Mouse (Mus musculus): Measurements from ENCODE around the gene Pan3. TPM values are rescaled to one million over a fixed set of nuclear protein-coding genes. Genes with fewer than 3 reads are reported as not detected.

Gene Pan3
- polyA plus RNA-seq, 1 experiment from 2014 or later: 68.1 TPM

DNA sequence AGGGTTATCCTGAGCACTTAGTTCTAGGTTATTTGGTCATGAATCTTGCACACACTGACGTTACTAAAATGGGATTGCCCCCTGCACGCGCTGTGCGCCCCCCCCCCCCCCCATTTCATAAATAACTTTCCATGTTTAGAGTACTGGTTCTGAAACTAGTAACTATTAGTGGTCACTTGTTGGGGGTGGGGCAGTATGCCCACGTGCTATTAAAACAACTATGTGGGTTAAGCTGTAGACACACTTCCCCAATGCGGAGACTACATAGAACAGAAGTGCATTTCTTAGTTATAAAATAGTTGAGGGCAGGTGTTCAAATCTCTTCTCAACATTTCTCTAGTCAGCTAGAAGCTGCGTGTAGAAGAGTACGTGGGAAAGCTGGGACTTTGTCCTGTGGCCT lies 63.7 kb downstream of the Pan3 start:
- Histone ChIP-seq H3K4me2 (no peak overlapping the region), H3K9me3 (replicated peaks) (no peaks in the 10 kb centered on the region), H3K4me1 (0 out of 2 replicates have a peak, but pooled peaks cover 3% of the 10 kb centered on the region), H3K27ac (no peak overlapping the region), H3K4me3 (no peak overlapping the region), H3K36me3 (ENCODE audit: poor library complexity, severe bottlenecking) (peaks cover 3% of the 10 kb centered on the region; the same call in 1 of the 2 replicates), H3K27me3 (no peaks in the 10 kb centered on the region), H3K9ac (no peak overlapping the region)
- 91% methylated on average over 8 of the region's 8 CpGs for WGBS
- ATAC-seq: no peak

DNA sequence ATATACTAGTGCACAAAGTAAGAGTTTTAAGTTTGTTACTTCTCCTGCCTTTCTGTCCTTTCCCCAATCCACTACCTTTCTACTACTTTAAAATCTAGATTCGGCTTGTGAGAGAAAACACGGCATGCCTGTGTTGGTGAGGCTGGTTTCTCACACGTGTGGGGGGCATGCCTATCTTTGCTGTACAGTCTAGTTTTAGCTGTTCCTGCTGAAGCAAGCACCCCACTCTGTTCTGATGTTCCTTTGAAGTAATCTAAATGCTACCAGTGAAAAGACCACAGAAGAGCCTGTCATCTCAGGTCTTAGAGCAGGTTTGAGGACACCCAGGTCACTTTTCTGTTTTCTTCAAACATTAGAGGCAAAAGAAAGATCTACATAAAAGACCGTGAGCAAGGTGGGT lies 64.4 kb downstream of the Pan3 start:
- Histone ChIP-seq H3K27me3 (no peaks in the 10 kb centered on the region), H3K4me1 (0 out of 2 replicates have a peak, but pooled peaks cover 3% of the 10 kb centered on the region), H3K9ac (no peak overlapping the region), H3K4me2 (no peak overlapping the region), H3K9me3 (replicated peaks) (no peaks in the 10 kb centered on the region), H3K27ac (no peak overlapping the region), H3K36me3 (ENCODE audit: poor library complexity, severe bottlenecking) (no peaks in the 10 kb centered on the region), H3K4me3 (no peak overlapping the region)
- WGBS: 94% methylated on average over 4 of the region's 4 CpGs
- no peak for ATAC-seq

- H3K9ac ChIP-seq: no peak overlapping the region
- H3K4me2 ChIP-seq: no peak overlapping the region
- WGBS: 92% methylated on average over 10 of the region's 10 CpGs
- H3K27ac ChIP-seq: no peak overlapping the region
- no peak overlapping the region for H3K4me3 ChIP-seq
- 0 out of 2 replicates have a peak, but pooled peaks cover 3% of the 10 kb centered on the region for H3K4me1 ChIP-seq
- no peak for ATAC-seq
- no peaks in the 10 kb centered on the region for H3K36me3 ChIP-seq (ENCODE audit: poor library complexity, severe bottlenecking)
- no peaks in the 10 kb centered on the region for H3K27me3 ChIP-seq
- H3K9me3 ChIP-seq (replicated peaks): no peaks in the 10 kb centered on the region
Measured at GRCm38 (mm10) chr5:147494791-147495376, 64.9 kb downstream of the Pan3 start.

DNA sequence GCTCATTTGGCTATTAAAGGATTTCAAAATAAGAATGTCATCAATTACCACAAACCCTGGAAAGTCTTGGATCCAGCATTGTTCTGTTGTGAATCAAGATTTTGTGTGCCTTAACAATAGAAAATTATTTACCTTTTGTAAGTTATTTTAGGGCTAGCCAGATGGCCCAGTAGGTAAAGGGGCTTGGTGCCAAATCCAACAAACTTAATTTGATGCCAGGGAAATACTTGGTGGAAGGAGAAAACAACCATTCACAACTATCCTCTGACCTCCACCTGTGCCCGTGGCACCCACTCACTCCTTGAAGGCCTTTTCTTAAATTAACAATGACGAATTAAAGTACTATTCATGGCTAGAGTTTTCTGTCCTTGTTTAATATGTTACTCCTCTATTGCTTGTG lies 66.0 kb downstream of the Pan3 start:
- no peak overlapping the region for H3K4me2 ChIP-seq
- H3K27ac ChIP-seq: no peak overlapping the region
- H3K27me3 ChIP-seq: no peaks in the 10 kb centered on the region
- no peak overlapping the region for H3K4me3 ChIP-seq
- ATAC-seq: no peak
- H3K9me3 ChIP-seq (replicated peaks): no peaks in the 10 kb centered on the region
- WGBS: 64% methylated on average over 2 of the region's 2 CpGs
- no peaks in the 10 kb centered on the region for H3K36me3 ChIP-seq (ENCODE audit: poor library complexity, severe bottlenecking)
- no peak overlapping the region for H3K9ac ChIP-seq
- 0 out of 2 replicates have a peak, but pooled peaks cover 3% of the 10 kb centered on the region for H3K4me1 ChIP-seq

DNA sequence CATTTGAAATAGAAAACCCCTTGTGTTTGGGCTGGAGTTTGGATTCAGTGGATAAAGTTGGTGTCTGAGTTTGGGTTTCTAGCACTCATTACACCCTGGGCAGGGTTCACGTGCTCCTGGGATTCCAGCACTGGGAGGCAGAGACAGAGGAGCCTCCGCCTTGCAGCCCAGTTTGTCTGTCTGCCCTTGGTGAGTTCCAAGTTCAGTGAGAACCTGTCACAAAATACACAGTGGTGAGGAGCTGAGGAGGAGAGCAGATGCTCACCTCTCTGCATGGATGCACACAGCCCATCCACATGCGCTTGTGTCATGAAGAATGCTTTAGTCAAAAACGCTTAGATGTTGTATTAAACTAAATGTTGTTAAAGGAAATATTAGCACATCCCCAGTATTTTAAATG lies 67.0 kb downstream of the Pan3 start:
- Histone ChIP-seq H3K4me1 (0 out of 2 replicates have a peak, but pooled peaks cover 3% of the 10 kb centered on the region), H3K4me3 (no peak overlapping the region), H3K4me2 (no peak overlapping the region), H3K27ac (no peak overlapping the region), H3K9me3 (replicated peaks) (no peaks in the 10 kb centered on the region), H3K36me3 (ENCODE audit: poor library complexity, severe bottlenecking) (no peaks in the 10 kb centered on the region), H3K27me3 (no peaks in the 10 kb centered on the region), H3K9ac (no peak overlapping the region)
- ATAC-seq: no peak
- 94% methylated on average over 4 of the region's 4 CpGs for WGBS

- Histone ChIP-seq H3K9ac (no peak overlapping the region), H3K4me2 (no peak overlapping the region), H3K4me3 (no peak overlapping the region), H3K9me3 (replicated peaks) (no peaks in the 10 kb centered on the region), H3K27ac (no peak overlapping the region), H3K4me1 (0 out of 2 replicates have a peak, but pooled peaks cover 3% of the 10 kb centered on the region), H3K27me3 (no peaks in the 10 kb centered on the region), H3K36me3 (ENCODE audit: poor library complexity, severe bottlenecking) (no peaks in the 10 kb centered on the region)
- no peak for ATAC-seq
- WGBS: 65% methylated on average over 3 of the region's 3 CpGs
Measured at GRCm38 (mm10) chr5:147497714-147498113, 67.8 kb downstream of the Pan3 start.

GRCm38 (mm10) chr5:147501456-147501998 lies 71.6 kb downstream of the Pan3 start:
- Histone ChIP-seq H3K27me3 (no peaks in the 10 kb centered on the region), H3K27ac (no peak overlapping the region), H3K4me2 (no peak overlapping the region), H3K9ac (no peak overlapping the region), H3K9me3 (replicated peaks) (no peaks in the 10 kb centered on the region), H3K4me3 (no peak overlapping the region), H3K4me1 (no peaks in the 10 kb centered on the region), H3K36me3 (ENCODE audit: poor library complexity, severe bottlenecking) (no peaks in the 10 kb centered on the region)
- no peak for ATAC-seq
- WGBS: 76% methylated on average over 2 of the region's 2 CpGs

DNA sequence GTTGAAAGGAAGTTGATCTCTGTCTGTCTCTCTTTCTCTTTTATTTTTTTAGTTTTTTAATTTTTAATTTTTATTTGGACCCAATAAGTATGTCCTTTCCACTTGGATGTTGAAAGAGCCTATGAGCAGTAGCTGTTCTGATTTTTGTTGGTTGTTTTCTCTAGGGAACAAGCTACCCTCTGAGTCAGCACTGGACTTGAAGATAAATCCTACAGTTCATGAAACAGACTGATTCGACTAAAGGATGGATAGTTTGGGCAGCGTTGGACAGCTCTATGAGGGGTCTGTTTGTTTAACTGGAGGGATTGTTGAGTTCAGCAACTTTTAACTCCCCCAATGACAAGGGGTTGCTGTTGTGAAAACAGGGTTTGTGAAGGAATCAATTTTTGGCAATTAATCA lies 73.0 kb downstream of the Pan3 start:
- no peak overlapping the region for H3K27ac ChIP-seq
- no peaks in the 10 kb centered on the region for H3K36me3 ChIP-seq (ENCODE audit: poor library complexity, severe bottlenecking)
- no peak overlapping the region for H3K4me2 ChIP-seq
- no peaks in the 10 kb centered on the region for H3K4me1 ChIP-seq
- no peaks in the 10 kb centered on the region for H3K27me3 ChIP-seq
- WGBS: 85% methylated on average over 2 of the region's 2 CpGs
- no peak overlapping the region for H3K9ac ChIP-seq
- no peaks in the 10 kb centered on the region for H3K9me3 ChIP-seq (replicated peaks)
- no peak for ATAC-seq
- H3K4me3 ChIP-seq: no peak overlapping the region

DNA sequence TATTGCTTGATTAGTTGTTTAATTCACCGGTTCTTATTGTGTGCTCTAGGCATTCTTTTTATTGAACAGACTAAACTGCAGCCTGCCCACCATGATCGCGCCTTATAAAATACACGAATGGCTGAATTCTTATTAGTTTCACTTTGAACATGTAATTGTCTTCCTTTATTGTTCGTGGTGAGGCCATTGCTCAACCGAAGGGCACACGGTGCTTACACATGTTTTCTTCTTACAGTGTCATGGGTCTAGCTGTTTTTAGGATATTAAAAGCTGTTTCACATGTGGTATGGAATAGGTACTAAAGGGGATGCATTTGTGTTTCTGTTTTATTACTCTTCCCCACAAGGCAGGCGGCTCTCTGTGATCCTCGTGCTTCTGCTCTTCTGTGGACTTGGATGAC lies 81.4 kb downstream of the Pan3 start:
- H3K9ac ChIP-seq: no peak overlapping the region
- WGBS: 93% methylated on average over 9 of the region's 9 CpGs

DNA sequence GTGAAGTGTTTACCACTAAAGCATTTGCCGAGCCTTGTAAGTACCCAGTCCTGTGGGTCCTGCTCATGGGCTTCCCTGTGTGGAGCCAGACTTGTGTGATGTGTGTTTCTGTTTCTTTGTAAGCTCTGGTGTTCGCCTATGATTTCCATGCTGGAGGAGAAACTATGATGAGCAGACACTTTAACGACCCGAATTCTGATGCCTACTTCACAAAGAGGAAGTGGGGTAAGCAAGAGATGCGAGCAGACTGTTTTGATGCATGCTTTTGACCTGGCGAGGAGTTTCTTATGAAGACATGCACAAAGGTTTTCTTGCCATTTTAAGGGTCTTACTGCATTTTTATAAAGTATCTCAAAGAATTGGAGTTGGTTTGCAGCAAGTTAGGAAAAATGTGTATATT lies 97.0 kb downstream of the Pan3 start:
- Histone ChIP-seq H3K27me3 (no peaks in the 10 kb centered on the region), H3K9me3 (replicated peaks) (no peaks in the 10 kb centered on the region), H3K4me2 (no peak overlapping the region), H3K27ac (no peak overlapping the region), H3K4me1 (no peaks in the 10 kb centered on the region), H3K9ac (no peak overlapping the region), H3K4me3 (no peak overlapping the region), H3K36me3 (ENCODE audit: poor library complexity, severe bottlenecking) (peaks cover 47% of the 10 kb centered on the region)
- ATAC-seq: no peak
- 93% methylated on average over 6 of the region's 6 CpGs for WGBS

More for the DNA sequence above, 81.4 kb downstream of the Pan3 start:
- Histone ChIP-seq H3K4me2 (no peak overlapping the region), H3K4me3 (no peak overlapping the region), H3K27me3 (no peaks in the 10 kb centered on the region), H3K27ac (no peak overlapping the region), H3K36me3 (ENCODE audit: poor library complexity, severe bottlenecking) (0 out of 2 replicates have a peak, but pooled peaks cover 5% of the 10 kb centered on the region), H3K4me1 (no peaks in the 10 kb centered on the region), H3K9me3 (replicated peaks) (no peaks in the 10 kb centered on the region)
- no peak for ATAC-seq

GRCm38 (mm10) chr5:147527788-147528187 lies 97.8 kb downstream of the Pan3 start:
- Histone ChIP-seq H3K4me2 (no peak overlapping the region), H3K9ac (no peak overlapping the region), H3K27ac (no peak overlapping the region), H3K4me1 (no peaks in the 10 kb centered on the region), H3K27me3 (no peaks in the 10 kb centered on the region), H3K36me3 (ENCODE audit: poor library complexity, severe bottlenecking) (peaks cover 45% of the 10 kb centered on the region), H3K4me3 (no peak overlapping the region), H3K9me3 (replicated peaks) (no peaks in the 10 kb centered on the region)
- no peak for ATAC-seq
- WGBS: 89% methylated on average over 3 of the region's 3 CpGs

GRCm38 (mm10) chr5:147532031-147532430 lies 102.1 kb downstream of the Pan3 start:
- Histone ChIP-seq H3K36me3 (ENCODE audit: poor library complexity, severe bottlenecking) (peaks cover 44% of the 10 kb centered on the region), H3K9ac (no peak overlapping the region), H3K4me1 (no peaks in the 10 kb centered on the region), H3K9me3 (replicated peaks) (no peaks in the 10 kb centered on the region), H3K4me3 (no peak overlapping the region), H3K27ac (no peak overlapping the region), H3K4me2 (no peak overlapping the region), H3K27me3 (no peaks in the 10 kb centered on the region)
- no peak for ATAC-seq
- 94% methylated on average over 6 of the region's 6 CpGs for WGBS

DNA sequence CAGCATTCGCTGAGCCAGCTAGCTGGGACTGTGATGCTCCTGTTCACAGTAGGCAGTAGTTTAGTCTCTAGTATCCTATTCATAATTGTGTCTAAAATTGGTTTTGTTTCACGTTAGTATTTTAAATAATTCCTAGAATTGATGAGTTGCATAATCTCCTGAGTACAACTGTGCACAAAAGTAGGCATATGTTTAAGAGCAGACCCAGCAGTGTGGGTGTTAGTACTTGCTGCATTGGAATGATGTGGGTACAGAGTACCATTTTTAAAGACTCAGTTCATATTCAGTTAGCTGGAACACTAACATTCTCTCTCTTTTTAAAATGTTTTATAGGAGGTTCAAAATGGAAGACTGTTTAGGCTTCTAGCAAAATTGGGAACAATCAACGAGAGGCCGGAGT lies 109.4 kb downstream of the Pan3 start:
- ATAC-seq: no peak
- peaks cover 55% of the 10 kb centered on the region for H3K36me3 ChIP-seq (ENCODE audit: poor library complexity, severe bottlenecking)

More for the DNA sequence above, 109.4 kb downstream of the Pan3 start:
- no peak overlapping the region for H3K9ac ChIP-seq
- no peak overlapping the region for H3K4me3 ChIP-seq
- H3K27me3 ChIP-seq: no peaks in the 10 kb centered on the region
- no peaks in the 10 kb centered on the region for H3K4me1 ChIP-seq
- no peaks in the 10 kb centered on the region for H3K9me3 ChIP-seq (replicated peaks)
- WGBS: 97% methylated on average over 4 of the region's 4 CpGs
- H3K4me2 ChIP-seq: no peak overlapping the region
- H3K27ac ChIP-seq: no peak overlapping the region

Data from forebrain, embryonic 13.5 days (tissue).